Mouse (Mus musculus): ENCODE measurements around the gene Mov10l1.

GRCm38 (mm10) chr15:88954368-88955072 lies 28.2 kb upstream of the Mov10l1 start, which contains the start of gene Ttll8:
- TF ChIP-seq CTCF (IDR thresholded peaks at IDR 0.05; ENCODE audit: low read depth): no peak
- TF ChIP-seq EP300 (IDR thresholded peaks at IDR 0.05; ENCODE audit: low read depth): no peak
